Mouse (Mus musculus): ENCODE measurements around the gene S100a10. TPM values are rescaled to one million over a fixed set of nuclear protein-coding genes. Genes with fewer than 3 reads are reported as not detected.

S100a10 gene
- total RNA-seq (2021): 100 to 1,000 TPM; 143 to 197 TPM

GRCm38 (mm10) chr3:93554981-93555877, at the start of gene S100a10:
Gene S100a10 (plus strand): TSS chr3:93555080.
- peak; percentile 77 to 78 for DNase-seq
- intact Hi-C loops (cut with DNase I): loop anchor here (2.0 kb wide), 2 partner anchors 14 to 42 kb away; no protein-coding TSS in a partner anchor

GRCm38 (mm10) chr3:93505960-93506863, 48.7 kb upstream of the S100a10 start:
- peak; percentile 21 to 41 for DNase-seq
- intact Hi-C loops (cut with DNase I): no loop called here

DNA sequence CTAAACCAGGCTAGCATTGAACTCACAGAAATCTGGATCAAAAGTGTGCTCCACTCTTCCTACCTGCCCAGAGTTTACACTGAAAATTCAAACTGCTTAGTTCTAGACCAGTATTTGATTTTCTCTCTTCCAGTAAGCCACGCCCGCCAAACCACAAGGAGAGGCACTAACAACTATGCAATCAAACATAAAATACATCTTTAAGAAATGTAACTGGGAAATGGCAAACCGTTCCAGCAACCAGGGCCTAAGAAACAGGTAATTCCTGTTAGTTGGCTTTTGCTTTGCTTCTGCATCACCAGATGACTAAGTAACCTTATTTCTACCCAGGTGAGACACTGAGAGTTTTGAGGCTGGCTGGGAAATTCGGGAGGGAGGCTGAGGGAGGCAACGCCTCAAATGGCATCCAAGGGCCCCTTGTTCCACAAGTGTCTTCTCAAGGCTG, 48.0 kb upstream of the S100a10 start:
- intact Hi-C loops (cut with DNase I): no loop called here

DNA sequence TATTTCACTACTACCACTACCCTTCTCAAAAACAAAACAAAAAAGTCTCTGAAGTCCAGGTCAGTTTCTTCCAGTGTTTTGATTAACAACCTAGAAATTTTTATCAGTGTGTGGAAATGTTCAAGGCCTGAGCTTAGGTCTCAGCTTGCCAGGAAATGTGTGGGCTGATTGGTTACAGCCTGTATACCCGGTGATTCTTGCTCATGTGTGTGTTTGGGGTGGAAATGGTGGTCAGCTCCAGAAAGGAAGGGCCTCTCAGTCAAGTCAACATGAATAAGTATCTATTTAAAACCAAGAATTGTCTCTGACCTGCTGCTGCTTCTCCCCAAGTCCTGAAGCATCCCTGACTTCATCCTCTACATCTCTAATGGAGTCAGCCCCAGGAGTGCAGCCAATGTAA, 45.6 kb upstream of the S100a10 start:
- intact Hi-C loops (cut with DNase I): no loop called here

More for the DNA sequence above, 48.0 kb upstream of the S100a10 start:
- no peak for DNase-seq

GRCm38 (mm10) chr3:93511036-93511435, 43.8 kb upstream of the S100a10 start:
- intact Hi-C loops (cut with DNase I): no loop called here
- no peak for DNase-seq

More for the DNA sequence above, 45.6 kb upstream of the S100a10 start:
- DNase-seq: no peak

DNA sequence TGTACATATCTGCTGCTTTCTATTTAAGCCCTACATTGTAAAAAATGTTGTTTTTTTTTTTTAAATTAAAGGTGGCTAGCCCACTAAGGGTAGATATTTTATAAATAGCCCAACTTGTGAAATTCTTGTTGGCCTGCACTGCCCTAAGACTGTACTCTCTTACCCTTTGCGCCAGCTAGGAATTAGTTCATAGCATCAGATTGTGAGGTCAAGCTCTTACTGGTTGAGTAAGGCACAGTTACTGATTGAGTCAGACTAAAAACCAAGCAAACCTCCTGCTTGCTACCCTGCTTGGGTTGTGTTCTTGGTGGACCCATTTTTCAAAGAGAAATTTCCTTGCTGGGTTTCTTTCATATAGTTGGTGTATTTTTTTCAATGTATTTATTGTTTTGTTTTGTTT, 43.1 kb upstream of the S100a10 start:
- intact Hi-C loops (cut with DNase I): no loop called here
- no peak for DNase-seq

DNA sequence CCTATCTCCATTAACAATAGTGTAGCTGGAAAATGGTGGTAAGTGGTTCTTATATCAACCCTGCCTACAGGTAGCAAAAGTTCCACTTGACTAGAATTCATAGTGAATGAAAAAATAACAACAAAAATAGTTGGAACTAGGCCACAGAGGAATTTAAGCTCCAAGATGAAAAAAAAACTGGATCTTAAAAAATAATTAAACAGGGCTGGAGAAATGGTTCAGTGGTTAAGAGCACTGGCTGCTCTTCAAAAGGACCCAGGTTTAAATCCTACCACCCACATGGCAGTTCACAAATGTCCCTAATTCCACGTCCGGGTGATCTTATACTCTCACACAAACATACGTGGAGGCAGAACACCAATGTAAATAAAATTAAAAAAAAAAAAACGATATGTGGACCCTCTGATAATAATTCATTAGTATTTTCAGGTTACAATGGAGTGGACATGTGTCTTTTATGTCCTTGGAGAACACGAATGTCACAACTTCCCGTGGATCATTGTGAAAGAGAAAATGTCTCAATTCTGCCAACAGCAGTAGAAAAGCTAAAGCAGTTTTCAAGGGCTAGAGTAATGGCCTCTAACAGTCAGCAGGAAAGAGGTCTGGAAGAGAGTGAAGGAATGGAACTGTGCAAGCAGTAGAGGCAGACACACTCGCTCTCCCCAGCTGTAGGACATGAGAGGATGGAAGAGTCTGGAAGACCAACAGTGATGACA, 42.3 kb upstream of the S100a10 start:
- no peak for DNase-seq
- intact Hi-C loops (cut with DNase I): no loop called here

GRCm38 (mm10) chr3:93514628-93515027, 40.3 kb upstream of the S100a10 start:
- no peak for DNase-seq

GRCm38 (mm10) chr3:93517343-93517742, 37.5 kb upstream of the S100a10 start:
- intact Hi-C loops (cut with DNase I): no loop called here
- no peak for DNase-seq

More at GRCm38 (mm10) chr3:93514628-93515027, 40.3 kb upstream of the S100a10 start:
- intact Hi-C loops (cut with DNase I): no loop called here

- intact Hi-C loops (cut with DNase I): loop anchor here (2.0 kb wide), 2 partner anchors 49 to 75 kb away; no protein-coding TSS in a partner anchor
These were observed 35.0 kb upstream of the S100a10 start for GRCm38 (mm10) chr3:93519856-93520329.

GRCm38 (mm10) chr3:93520330-93521193, 34.3 kb upstream of the S100a10 start, which contains the start of gene S100a11:
Gene S100a11 (plus strand): TSS chr3:93520488.
- peak; percentile 72 to 76 for DNase-seq
- intact Hi-C loops (cut with DNase I): loop anchor here (2.0 kb wide), 2 partner anchors 48 to 76 kb away; no protein-coding TSS in a partner anchor

More at GRCm38 (mm10) chr3:93519856-93520329, 35.0 kb upstream of the S100a10 start:
- DNase-seq: no peak

- DNase-seq: peak in 1 of 2 experiments; percentile 7
- intact Hi-C loops (cut with DNase I): loop anchor here (2.0 kb wide), 3 partner anchors 17 to 77 kb away; no protein-coding TSS in a partner anchor
These were observed 33.3 kb upstream of the S100a10 start for GRCm38 (mm10) chr3:93521462-93522057.

DNA sequence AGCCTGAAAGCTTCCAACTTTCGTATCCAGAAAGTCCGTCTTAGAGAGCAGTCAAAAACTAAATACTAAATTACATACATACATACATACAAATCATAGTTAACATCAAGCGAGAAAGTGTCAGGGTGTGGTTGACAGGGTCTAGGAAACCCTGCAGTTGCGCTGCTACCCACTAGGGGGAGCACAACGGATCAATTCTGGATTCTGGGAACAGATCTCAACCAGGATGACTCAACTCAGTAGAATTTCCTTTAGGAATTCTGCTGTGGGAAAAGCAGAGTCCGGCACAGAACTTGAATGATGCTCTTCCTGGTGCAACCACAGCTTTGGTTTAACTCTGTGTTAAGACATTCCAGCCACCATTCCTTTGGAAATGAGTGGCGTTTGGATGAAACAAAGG, 32.3 kb upstream of the S100a10 start:
- intact Hi-C loops (cut with DNase I): loop anchor here (2.0 kb wide), 1 partner anchor 16 kb away; no protein-coding TSS in a partner anchor
- DNase-seq: peak; percentile 83 to 86

GRCm38 (mm10) chr3:93527300-93527699, 27.6 kb upstream of the S100a10 start:
- DNase-seq: no peak
- intact Hi-C loops (cut with DNase I): no loop called here

GRCm38 (mm10) chr3:93528807-93529206, 26.1 kb upstream of the S100a10 start:
- intact Hi-C loops (cut with DNase I): no loop called here

DNA sequence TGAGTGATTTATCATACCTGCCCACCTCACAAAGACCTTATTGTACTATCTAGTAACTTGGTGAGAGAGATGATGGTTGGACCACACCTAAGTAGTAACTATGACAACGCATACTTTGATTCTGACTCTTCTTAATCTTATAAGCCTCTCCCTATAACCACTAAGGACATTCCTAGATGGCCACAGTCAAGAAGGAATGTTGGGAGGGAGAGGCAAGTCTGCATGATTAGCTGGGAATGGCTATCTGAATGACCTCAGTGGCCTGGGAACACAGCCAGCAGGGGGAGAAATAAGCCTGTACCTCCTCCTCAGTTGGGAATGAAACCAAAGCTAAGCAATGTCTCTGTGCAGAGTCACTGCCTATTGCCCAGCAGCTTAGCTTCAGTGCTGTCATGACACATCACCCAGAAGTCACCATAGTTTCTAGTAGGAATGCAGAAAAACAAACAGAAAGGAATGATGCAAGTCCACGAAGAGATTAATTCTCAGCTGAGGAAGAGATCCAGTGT, 17.8 kb upstream of the S100a10 start:
- intact Hi-C loops (cut with DNase I): no loop called here
- DNase-seq: peak; percentile 82 to 83

More at GRCm38 (mm10) chr3:93528807-93529206, 26.1 kb upstream of the S100a10 start:
- DNase-seq: no peak

- intact Hi-C loops (cut with DNase I): loop anchor here (2.0 kb wide), 1 partner anchor 16 kb away; no protein-coding TSS in a partner anchor
These were observed 16.4 kb upstream of the S100a10 start for GRCm38 (mm10) chr3:93538486-93538885.

GRCm38 (mm10) chr3:93541501-93541900, 13.4 kb upstream of the S100a10 start:
- intact Hi-C loops (cut with DNase I): no loop called here
- DNase-seq: no peak

More at GRCm38 (mm10) chr3:93538486-93538885, 16.4 kb upstream of the S100a10 start:
- no peak for DNase-seq

All from heart, postnatal 10 days (tissue).